Mouse (Mus musculus) spleen, adult 2 months (tissue): ENCODE results near the gene Vash1.

Source experiments
- CTCF ChIP-seq: fragments of 200-500 bp; IDR thresholded peaks from 2 replicates; pipeline ENCODE4 v1.5.1; 2011; ENCODE audit warnings: mild to moderate bottlenecking, inconsistent platforms; ENCODE audit not compliant: insufficient read depth, insufficient read length, insufficient replicate concordance; ENCODE audit errors: extremely low read depth
- POLR2A ChIP-seq: fragments of 200-500 bp; IDR thresholded peaks from 2 replicates; pipeline ENCODE4 v1.6.1; 2011; ENCODE audit warnings: low read depth, low read length, inconsistent platforms

- TF ChIP-seq POLR2A: no peak
- no peak for TF ChIP-seq CTCF
These were observed 19.0 kb upstream of the Vash1 start for GRCm38 (mm10) chr12:86659447-86659968.
